Mouse (Mus musculus) erythroblast, embryonic 14.5 days (primary cell): ENCODE data around the gene Snapin. TPM values are rescaled to one million over a fixed set of nuclear protein-coding genes. Genes with fewer than 3 reads are reported as not detected.

Experiments used
- H3K27me3 ChIP-seq: 2 replicates; pipeline ENCODE4 v1.6.1; 2012; ENCODE audit warnings: inconsistent platforms; ENCODE audit not compliant: control insufficient read depth
- H3K36me3 ChIP-seq: 2 replicates; pipeline ENCODE4 v1.6.1; 2012; ENCODE audit warnings: mild to moderate bottlenecking, inconsistent platforms; ENCODE audit not compliant: control insufficient read depth
- H3K4me1 ChIP-seq: 2 replicates; pipeline ENCODE4 v1.6.1; 2012; ENCODE audit warnings: inconsistent platforms; ENCODE audit not compliant: control insufficient read depth
- H3K4me3 ChIP-seq: replicated peaks from 2 replicates; pipeline ENCODE3; 2012; ENCODE audit warnings: moderate library complexity, mild to moderate bottlenecking, inconsistent platforms
- H3K9me3 ChIP-seq: 2 replicates; pipeline ENCODE4 v1.6.1; 2012; ENCODE audit warnings: low read length, inconsistent platforms, mixed read lengths; ENCODE audit not compliant: control insufficient read depth
- GATA1 ChIP-seq: IDR thresholded peaks from 2 replicates; pipeline ENCODE4 v1.6.1; 2012; ENCODE audit warnings: low read length, inconsistent platforms, mixed read lengths
- TAL1 ChIP-seq: IDR thresholded peaks from 3 replicates; pipeline ENCODE4 v1.6.1; 2012; ENCODE audit warnings: low read length, inconsistent platforms, mixed read lengths
- polyA plus RNA-seq: library from polyadenylated mRNA; stranded (reverse); fragments of >175 nt; gene quantifications from 2 replicates; pipeline ENCODE4 v1.2.3, GENCODE M21; 2012

The Snapin gene
- polyA plus RNA-seq, 1 experiment, result 0.14 TPM

DNA sequence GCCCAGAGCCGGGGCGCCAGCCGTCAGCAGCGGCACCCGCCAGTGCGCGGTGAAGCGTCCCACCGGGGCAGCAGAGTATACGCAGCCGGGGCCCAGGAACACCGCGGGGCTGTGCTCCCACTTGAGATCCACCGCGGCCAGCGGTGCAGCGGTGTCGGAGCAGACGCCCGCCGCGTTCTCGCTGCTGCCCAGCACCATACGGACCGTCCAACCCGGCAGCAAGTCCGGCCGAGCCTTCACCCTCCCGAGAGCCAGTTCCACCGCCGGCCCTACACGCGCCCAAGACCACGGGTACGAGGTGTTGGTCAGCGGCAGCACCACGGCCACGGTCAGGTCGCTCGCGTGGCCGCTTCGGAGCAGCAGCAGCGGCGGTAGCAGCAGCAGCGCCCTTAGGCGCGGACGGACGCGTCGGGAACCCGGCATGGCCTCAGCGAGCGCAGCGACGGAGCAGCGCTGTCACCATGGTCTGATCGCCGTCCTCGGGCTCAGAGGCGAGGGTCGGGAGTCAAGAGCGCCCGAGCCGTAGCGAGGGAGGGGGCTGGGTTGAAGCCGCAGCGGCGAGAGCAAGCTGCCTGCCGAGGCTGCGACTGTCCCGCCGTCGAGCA is 25.6 kb downstream of the Snapin start:
- H3K4me3 ChIP-seq, result peak overlapping the region; percentile 48
- TF ChIP-seq GATA1, result no peak
- no peak for TF ChIP-seq TAL1
- H3K36me3 ChIP-seq, result no peaks in the 10 kb centered on the region
- H3K4me1 ChIP-seq, result peaks cover 13% of the 10 kb centered on the region
- H3K9me3 ChIP-seq, result peaks cover 11% of the 10 kb centered on the region; the same call in 1 of the 2 replicates
- peaks cover 88% of the 10 kb centered on the region for H3K27me3 ChIP-seq

DNA sequence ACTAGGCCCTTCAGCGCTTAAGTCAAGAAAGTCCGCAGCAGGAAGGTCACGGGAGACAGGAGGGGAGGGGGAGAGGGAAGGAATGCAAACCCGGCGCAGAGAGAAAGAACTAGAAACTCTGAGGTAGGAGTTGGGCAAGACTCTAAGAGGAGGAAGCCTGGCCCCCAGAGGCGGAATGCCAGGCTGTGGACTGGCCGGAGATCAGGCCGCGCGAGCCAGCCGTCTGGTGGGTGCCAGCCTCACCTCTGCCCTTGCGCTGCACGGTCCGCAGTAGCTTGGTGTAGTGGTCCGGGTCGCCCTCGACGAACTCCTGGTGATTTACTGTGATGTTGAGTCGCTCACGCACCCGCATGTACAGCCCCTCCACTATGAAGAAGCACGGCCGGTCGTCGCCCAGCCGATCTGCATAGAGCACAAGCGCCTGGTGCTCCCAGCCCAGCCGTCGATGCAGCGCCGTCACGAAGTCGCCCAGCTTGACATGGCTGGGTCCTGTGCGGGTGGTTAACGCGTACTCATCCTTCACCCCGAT is 26.2 kb downstream of the Snapin start:
- H3K9me3 ChIP-seq, result peaks cover 11% of the 10 kb centered on the region; the same call in 1 of the 2 replicates
- peaks cover 13% of the 10 kb centered on the region for H3K4me1 ChIP-seq
- H3K36me3 ChIP-seq, result no peaks in the 10 kb centered on the region
- TF ChIP-seq GATA1 (no peak), TAL1 (no peak)
- peaks cover 93% of the 10 kb centered on the region for H3K27me3 ChIP-seq
- peak overlapping the region; percentile 48 for H3K4me3 ChIP-seq

DNA sequence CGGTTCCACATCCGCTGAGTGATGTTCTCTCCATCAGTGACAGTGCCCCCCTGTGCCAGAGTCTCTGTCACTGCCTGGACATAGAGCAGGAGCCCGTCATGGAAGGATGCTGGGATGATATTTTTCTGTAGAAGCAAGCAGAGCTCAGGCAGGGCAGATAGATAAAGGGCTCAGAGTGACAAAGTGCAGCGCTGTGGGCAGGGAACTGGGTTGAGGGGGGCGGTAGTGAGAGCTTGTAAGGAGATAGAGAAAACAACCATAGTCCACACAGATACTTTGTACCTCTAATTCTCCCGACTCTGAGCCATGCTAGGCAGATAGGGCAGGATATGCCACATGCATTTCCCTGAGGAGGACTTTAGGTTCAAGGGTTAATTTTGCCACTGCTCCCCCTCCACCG is 28.3 kb downstream of the Snapin start:
- Histone ChIP-seq H3K36me3 (no peaks in the 10 kb centered on the region), H3K4me3 (no peak overlapping the region), H3K27me3 (peaks cover 80% of the 10 kb centered on the region), H3K4me1 (peaks cover 13% of the 10 kb centered on the region), H3K9me3 (peaks cover 11% of the 10 kb centered on the region; the same call in 1 of the 2 replicates)
- TF ChIP-seq TAL1 (no peak), GATA1 (no peak)

DNA sequence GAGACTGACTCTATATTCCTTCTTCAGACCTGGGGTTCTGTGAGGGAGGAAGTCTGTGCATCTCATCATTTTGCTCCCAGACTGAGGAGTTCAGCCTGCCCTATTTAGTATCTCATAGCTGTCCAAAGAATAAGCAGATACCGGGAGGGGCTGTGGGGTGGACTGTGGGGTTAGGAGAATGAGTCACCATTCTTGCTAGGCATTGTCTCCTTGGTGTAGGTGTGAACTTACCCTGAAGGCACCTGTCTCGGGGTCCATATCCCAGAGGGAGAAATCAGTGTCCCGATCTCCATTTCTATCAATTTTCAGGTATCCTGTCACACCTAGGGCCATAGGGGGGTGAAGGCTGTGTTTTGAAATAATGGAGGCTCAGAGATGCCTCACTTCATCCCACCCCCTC is 28.9 kb downstream of the Snapin start:
- Histone ChIP-seq H3K4me1 (peaks cover 13% of the 10 kb centered on the region), H3K36me3 (no peaks in the 10 kb centered on the region), H3K9me3 (peaks cover 11% of the 10 kb centered on the region; the same call in 1 of the 2 replicates), H3K4me3 (no peak overlapping the region), H3K27me3 (peaks cover 77% of the 10 kb centered on the region)
- TF ChIP-seq TAL1, result no peak
- TF ChIP-seq GATA1, result no peak

DNA sequence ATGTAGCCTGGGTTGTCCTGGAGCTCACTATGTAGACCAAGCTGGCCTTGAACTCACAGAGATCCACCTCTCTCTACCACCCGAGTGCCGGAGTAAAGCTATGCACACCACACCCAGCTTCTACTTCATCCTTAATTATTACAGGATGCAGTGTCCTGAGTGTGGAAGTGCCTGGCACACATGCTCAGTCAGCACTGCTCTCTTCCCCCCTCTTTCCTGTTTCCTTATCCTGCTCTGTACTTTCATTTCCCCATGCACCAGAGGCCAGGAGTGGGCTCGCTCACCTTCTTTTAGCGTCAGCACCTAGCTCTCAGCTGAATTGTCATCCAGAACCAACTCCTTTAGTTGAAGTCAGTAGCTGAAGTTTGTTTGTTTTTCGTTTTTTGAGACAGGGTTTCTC is 30.5 kb downstream of the Snapin start:
- Histone ChIP-seq H3K27me3 (peaks cover 63% of the 10 kb centered on the region), H3K9me3 (peaks cover 8% of the 10 kb centered on the region; the same call in 1 of the 2 replicates), H3K4me3 (no peak overlapping the region), H3K36me3 (no peaks in the 10 kb centered on the region), H3K4me1 (peaks cover 5% of the 10 kb centered on the region)
- no peak for TF ChIP-seq TAL1
- TF ChIP-seq GATA1, result no peak

DNA sequence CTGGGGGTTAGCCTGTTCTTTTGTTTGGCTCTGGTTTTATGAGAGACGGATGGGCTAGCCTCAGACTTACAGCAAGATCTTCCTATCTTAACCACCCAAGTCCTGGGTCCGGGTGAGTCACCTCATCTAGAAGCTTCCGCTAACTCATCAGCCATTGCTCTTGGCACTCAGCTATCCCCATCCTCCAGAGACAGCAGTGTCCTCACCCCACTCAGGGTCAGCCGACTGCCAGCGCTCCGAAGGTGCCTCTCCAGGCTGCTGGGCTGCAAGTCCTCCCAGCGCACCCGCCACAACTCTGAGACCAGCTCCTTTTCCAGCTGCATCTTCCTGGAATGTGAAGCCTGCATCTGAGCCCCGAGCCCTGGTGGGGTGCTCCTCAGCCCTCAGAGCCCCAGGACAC is 31.1 kb downstream of the Snapin start:
- no peaks in the 10 kb centered on the region for H3K4me1 ChIP-seq
- H3K4me3 ChIP-seq, result no peak overlapping the region
- H3K27me3 ChIP-seq, result peaks cover 57% of the 10 kb centered on the region

DNA sequence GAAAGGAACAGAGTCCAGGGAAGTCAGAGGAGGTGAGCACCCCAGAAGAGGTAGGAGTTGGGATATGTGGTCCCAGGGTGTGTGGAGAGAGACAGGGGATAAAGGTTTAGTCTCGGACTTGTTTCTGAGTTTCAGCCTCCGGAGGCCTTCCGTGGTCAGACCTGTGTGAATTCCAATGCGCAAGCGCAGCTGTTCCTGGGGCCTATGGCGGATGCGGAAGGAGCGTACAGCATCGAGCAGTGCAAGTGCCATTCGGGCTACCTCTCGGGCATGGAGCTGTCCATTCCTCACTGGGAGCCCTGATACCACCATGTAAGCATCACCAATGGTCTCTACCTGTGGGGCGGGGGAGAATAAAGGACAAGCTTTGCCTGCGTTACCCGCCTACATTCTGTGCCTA is 35.9 kb downstream of the Snapin start:
- Histone ChIP-seq H3K9me3 (no peaks in the 10 kb centered on the region), H3K27me3 (peaks cover 16% of the 10 kb centered on the region), H3K4me3 (no peak overlapping the region), H3K4me1 (peaks cover 9% of the 10 kb centered on the region), H3K36me3 (no peaks in the 10 kb centered on the region)
- TF ChIP-seq GATA1, result no peak
- TF ChIP-seq TAL1, result no peak

More for the DNA sequence above, 31.1 kb downstream of the Snapin start:
- H3K9me3 ChIP-seq, result peaks cover 2% of the 10 kb centered on the region; the same call in 1 of the 2 replicates
- H3K36me3 ChIP-seq, result no peaks in the 10 kb centered on the region
- TF ChIP-seq TAL1 (no peak), GATA1 (no peak)

DNA sequence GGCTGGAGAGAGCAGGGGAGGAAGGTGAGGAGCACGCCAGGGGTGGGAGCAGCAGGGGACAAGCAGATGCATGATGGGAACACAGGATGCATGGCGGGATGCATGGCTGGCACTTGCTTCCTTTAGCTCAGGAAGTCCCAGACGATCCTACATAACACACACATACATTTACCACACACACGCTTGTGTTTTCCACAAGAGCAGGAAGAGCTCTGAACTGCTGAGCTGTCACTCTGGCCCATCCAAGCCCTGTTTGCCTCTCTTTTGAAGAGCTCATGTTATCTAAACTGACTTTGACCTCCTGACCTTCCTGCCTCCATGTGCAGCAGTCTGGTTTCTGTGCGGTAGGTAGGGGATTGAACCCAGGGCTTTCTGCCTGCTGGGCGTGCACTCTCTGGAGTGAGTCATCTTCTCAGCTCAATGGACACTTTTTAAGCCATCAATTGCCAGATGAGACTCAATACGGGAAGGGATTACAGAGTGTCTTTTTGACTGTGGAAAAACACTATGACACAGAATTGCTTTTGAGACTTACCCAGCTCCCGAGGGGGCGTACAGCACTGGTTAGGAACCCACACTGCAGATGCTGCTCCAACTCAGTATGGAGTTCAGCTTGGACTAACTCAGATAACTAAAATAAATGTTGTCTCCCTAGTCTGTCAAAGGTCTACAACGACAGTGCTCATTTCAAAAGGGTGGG is 39.3 kb downstream of the Snapin start:
- TF ChIP-seq TAL1 (no peak), GATA1 (no peak)
- peak overlapping the region; percentile 50 for H3K4me3 ChIP-seq

DNA sequence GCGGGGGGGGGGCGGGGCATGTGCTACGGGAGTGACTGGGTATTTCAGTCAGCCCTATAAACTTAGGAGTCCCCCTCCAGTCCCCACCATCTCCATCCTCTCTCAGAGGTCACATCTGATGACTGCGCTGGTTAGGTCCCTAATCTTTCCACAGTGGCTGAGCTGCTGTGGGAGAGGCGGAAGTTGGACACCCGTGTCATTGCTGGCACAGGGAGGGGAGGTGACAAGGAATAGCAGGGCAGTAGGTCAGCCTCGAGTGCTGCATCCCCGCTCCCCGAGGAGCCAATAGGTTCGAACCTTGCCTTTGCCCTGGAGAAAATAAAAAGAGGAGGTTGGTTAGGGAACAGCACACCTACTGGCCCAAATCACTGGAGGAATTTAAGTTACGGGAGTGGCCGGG is 40.0 kb downstream of the Snapin start:
- peak overlapping the region; percentile 50 for H3K4me3 ChIP-seq
- H3K27me3 ChIP-seq, result peaks cover 5% of the 10 kb centered on the region
- H3K4me1 ChIP-seq, result peaks cover 18% of the 10 kb centered on the region
- TF ChIP-seq GATA1 (no peak), TAL1 (no peak)
- H3K9me3 ChIP-seq, result no peaks in the 10 kb centered on the region
- no peaks in the 10 kb centered on the region for H3K36me3 ChIP-seq

More for the DNA sequence above, 39.3 kb downstream of the Snapin start:
- Histone ChIP-seq H3K36me3 (no peaks in the 10 kb centered on the region), H3K9me3 (no peaks in the 10 kb centered on the region), H3K4me1 (peaks cover 13% of the 10 kb centered on the region), H3K27me3 (peaks cover 5% of the 10 kb centered on the region)
